Mouse (Mus musculus) cerebellum, adult 9-10 months (tissue): ENCODE measurements around the gene Prtg.
A peak's percentile ranks its signal among the peaks of the same experiment; 100 is the strongest.

Experiments
- DNase-seq: peaks from one replicate; pipeline ENCODE4 v3.0.0; 2022

The Prtg gene

DNA sequence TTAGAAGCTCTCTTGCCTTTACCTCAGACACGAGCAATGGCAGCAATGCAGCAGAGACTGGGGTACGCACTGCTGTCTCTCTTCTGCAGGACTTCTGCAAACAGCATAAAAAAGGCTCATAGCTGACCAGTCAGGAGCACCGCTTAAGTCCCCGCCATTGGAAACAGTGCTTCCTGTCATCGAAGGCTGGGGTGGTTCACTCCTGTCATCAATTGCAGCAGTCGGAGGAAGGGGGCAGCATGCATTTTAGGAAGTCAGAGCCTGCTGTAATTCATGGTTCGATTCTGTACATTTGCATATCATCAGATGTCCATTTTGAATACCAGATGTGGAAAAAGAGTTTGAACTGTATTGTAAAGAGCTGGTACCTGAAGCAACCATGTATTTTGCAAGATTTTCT is 109.1 kb downstream of the Prtg start:
- DNase-seq = no peak

DNA sequence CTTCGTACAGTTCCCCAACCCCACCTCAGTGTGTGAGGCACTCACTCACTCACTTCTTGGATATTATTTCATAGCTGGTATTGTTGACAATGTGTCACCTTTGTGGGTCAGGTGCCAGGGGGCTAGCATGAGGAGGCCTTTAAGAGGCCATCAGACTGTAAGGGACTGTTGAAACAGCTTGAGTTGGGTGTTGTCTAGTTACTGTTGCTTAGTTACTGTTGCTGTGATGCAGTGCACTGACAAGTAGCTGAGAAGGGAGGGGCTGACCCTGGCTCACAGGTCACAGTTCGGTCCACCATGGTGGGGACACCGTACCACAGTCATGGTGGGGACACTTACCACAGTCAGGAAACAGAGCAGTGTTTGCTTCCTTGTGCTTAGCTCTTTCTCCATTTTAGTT is 116.4 kb downstream of the Prtg start:
- DNase-seq = no peak

DNA sequence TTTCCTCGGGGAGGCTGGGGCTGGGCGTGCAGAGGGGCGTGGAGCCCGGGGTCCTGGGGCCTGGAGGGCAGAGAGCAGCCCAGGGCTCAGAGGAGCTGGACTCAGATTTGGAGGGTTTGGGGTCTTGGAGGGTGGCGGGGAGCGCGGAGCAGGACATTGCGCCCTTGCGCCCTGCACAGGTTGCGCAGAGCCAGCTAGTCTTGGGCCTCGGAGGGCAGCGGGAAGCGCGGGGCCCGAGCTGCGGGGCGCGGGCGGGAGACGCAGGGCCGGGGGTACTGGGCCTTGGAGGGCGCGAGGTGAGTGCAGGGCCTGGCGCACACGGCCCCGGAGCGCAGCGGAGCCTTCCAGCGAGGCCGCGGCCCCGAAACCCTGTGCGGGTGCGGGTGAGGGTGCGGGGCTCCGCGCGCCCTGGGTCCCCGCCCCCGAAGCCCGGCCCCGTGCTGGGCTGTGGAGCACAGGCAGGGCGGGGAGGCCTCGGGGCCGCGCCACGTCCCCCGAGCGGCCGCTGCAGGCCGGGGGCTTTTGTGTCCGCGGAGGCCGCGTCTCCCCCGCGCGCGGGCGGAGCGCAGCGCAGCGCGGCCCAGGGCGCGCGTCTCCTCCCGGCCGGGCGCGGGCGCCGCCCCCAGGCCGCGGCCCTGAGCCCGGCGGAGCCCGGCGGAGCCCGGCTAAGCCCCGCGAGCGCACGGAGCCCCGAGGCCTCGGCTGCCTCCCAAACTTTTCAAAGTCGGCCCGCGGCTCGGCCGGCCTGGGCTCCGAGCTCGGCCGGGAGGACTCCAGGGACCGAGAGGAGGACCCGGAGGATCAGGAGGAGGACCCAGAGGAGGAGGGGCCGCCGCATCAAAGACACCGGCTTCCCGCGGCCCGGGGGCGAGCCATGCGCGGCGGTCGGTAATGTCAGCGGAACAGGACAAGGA is 118.6 kb downstream of the Prtg start, which contains the start of gene Pygo1:
Gene Pygo1, plus strand, starts transcription at position 625 of the 914 bp plus-strand sequence.
- DNase-seq = peak; percentile 22

DNA sequence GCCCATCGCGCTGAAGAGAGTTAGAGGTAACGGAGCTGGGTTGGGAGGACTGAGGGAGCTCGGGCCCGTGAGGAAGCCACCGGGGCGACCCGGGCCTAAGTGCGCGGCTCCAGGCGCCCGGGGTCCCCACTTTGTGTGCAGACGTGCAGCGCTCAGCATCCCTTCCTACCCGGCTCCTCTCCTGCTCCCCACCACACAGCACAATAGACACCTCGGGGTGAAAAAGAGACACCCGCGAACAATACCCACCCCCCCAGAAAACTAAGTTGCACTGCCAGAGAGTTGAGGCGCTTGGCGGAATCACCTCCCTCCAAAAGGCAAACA is 119.2 kb downstream of the Prtg start:
- no peak for DNase-seq

GRCm38 (mm10) chr9:72931166-72931790 is 124.6 kb downstream of the Prtg start:
- no peak for DNase-seq

DNA sequence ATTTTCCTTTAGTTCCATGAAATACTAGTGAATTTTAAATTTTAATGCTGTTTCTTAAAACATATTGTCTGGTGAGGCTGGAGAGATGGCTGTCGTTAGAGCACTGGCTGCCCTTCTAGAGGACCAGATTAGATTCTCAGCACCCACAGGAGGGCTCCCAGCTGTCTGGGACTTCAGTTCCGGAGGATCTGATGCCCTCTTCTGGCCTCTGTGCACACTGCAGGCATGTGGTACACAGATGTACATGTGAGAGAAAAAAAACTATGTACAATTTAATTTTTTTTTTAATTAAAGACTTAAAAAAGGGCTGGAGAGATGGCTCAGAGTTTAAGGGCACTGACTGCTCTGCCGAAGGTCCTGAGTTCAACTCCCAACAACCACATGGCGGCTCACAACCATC is 128.6 kb downstream of the Prtg start:
- DNase-seq = no peak

DNA sequence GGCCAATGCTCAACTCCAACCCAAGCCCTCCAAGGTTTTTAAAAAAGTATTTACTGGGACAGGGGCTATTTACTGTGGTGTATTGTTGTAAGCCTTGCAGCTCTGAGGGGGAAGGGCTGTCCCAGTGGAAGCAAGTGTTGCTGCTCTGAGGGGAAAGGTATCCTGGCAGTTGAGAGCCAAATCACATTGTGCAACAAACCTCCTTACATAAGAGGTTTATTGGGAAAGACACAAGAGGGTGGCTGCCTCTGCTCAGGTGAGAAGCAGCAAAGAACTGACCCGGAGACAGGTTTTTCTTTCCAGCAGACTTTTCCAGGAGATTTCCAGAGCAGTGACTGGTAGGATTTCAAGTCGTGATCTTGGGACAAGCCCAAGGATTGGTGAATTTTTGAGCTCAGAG is 129.6 kb downstream of the Prtg start:
- no peak for DNase-seq

GRCm38 (mm10) chr9:72943424-72943823 is 136.8 kb downstream of the Prtg start:
- DNase-seq = no peak

DNA sequence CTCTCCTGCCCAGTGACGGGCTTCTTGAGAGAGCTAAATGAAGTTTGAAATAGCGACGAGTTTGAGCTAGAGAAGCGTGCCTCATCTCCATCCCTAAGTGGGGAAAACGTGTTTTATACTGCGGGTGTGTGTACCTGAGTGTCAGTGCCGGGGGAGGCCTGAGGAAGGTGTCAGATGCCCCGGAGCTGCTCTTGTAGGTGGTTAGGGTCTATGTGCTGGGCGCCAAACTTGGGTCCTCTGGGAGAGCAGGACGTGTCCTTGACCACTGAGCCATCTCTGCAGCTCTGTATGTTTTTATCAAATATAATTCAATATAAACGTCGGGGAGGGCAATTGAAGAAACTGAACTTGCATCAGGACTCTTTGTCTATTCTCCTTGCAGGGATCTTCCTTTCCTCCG is 137.6 kb downstream of the Prtg start:
- no peak for DNase-seq

- DNase-seq = no peak
These were observed 140.3 kb downstream of the Prtg start for GRCm38 (mm10) chr9:72947010-72947409.

- DNase-seq = no peak
These were observed 142.9 kb downstream of the Prtg start for GRCm38 (mm10) chr9:72949572-72949971.

- DNase-seq = no peak
These were observed 148.1 kb downstream of the Prtg start for GRCm38 (mm10) chr9:72954746-72955145.

GRCm38 (mm10) chr9:72955546-72955945 is 148.9 kb downstream of the Prtg start:
- peak; percentile 49 for DNase-seq

DNA sequence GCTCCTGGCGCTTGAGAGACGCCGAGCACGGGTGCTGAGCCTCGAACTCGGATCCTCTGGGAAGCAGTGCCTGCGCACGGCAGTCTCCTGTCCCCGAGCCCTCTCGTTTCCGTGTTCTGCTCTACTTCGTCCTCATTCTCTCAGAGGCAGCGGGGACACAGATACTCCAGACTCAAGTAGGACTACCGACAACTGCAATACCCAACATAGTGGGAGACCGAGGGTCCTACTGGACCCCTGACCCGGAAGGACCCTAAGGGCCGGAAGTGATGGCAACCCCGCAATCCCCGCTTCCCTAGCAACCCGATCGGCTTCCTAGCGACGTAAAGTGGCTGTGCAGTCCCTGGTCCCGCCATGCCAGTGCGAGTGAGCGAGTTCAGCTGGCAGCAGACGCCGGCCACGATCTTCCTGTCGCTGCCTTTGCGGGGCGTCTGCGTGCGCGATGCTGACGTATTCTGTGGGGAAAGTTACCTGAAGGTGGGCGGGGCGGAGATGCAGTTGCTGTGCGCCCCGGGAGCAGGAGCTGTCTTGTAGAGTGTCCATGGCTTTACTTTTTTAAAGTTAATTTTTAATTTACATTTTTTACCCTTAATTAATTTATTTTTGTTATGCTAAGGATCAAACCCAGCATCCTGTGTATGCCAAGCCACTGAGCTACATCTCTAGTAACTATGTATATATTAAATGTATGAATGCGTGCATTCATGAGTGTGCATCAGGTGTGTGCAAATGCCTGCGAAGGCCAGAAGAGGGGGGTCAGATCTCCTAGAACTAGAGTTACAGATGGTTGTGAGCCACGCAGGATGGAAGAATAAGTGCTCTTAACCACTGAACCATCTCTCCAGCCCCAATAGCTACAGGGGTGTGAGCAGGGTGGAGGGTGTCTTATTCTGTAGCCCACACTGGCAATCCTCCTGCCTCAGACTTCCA is 152.1 kb downstream of the Prtg start, which contains the start of the genes Dyx1c1 and Gm44503:
Gene Dyx1c1, plus strand, starts transcription at position 265 of the 930 bp plus-strand sequence.
Gene Gm44503, plus strand, starts transcription at position 332 of the 930 bp plus-strand sequence.
- DNase-seq = peak; percentile 60

GRCm38 (mm10) chr9:72961346-72961745 is 154.7 kb downstream of the Prtg start:
- DNase-seq = no peak

- no peak for DNase-seq
These were observed 155.3 kb downstream of the Prtg start for GRCm38 (mm10) chr9:72961959-72962358.
